Mouse (Mus musculus) c-Kit-positive CD71-positive TER-119-negative erythroid progenitor cells, embryonic 14.5 days (primary cell): Measurements from ENCODE around the gene Gpr83.
"Not testable (repeated sequence)": the region's sequence is repeated elsewhere in the genome, so short reads cannot be mapped to it uniquely, and the experiment has no call there.

ENCODE experiments used
- DNase-seq: peaks from one replicate; pipeline ENCODE4 v3.0.0-alpha.2; 2013; ENCODE audit warnings: low read depth

The Gpr83 gene

DNA sequence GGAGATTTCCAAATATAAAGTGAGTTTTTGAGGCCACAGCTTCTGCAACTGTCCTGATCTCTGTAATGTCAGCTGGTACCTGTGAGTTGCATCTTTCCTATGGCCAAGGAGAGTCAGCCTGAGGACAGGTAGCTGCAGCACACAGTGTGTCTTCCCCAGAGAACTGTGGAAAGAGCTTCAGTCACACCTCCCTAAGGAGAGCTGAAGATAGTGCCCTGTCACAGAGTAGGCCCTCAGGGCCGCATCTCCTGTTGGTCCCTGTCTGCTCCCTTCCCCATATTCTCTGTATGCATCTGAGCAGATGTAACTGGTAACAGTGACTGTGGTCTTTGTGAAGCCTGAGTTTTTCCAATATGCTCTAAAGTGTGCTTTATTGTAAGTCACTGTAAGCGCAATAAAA, 10.4 kb downstream of the Gpr83 start:
- no peak for DNase-seq

DNA sequence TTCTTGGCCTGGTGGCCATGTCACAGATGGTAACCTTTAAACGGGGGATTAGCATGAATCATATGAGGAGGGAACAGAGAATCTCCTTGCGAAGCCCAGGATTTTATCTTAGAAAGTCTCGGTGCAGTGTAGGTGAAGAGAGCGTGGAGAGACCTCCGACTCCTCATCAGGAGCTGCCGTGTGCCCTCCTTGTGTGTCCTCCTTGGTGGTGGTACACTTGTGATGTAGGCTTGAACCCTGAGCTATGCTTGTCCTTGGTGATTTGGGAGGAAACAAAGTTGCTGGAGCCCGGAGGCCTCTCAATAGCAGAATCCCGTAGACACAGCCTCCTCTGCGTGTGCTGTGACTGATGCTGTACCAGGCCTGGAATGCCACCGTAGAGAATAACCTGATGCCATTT, 10.8 kb downstream of the Gpr83 start:
- DNase-seq = no peak

DNA sequence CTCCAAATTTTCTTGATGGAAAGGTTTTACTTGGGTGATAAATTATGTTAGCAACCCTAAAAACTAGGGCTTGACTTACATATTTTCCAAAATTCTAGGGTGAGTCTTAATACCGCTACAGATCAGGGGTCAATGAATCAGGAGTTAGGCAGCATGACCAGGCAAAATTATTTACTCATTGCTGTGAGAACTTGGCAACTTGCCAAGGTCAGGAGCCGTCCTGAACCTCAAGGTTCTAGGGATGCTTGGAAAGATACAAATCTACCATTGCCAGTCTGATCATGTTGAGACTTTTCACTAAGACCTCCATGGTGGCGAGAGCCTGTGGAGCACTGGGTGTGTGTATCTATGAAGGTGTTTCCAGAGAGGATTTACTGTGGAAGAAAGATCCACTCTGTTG, 11.5 kb downstream of the Gpr83 start:
- no peak for DNase-seq

DNA sequence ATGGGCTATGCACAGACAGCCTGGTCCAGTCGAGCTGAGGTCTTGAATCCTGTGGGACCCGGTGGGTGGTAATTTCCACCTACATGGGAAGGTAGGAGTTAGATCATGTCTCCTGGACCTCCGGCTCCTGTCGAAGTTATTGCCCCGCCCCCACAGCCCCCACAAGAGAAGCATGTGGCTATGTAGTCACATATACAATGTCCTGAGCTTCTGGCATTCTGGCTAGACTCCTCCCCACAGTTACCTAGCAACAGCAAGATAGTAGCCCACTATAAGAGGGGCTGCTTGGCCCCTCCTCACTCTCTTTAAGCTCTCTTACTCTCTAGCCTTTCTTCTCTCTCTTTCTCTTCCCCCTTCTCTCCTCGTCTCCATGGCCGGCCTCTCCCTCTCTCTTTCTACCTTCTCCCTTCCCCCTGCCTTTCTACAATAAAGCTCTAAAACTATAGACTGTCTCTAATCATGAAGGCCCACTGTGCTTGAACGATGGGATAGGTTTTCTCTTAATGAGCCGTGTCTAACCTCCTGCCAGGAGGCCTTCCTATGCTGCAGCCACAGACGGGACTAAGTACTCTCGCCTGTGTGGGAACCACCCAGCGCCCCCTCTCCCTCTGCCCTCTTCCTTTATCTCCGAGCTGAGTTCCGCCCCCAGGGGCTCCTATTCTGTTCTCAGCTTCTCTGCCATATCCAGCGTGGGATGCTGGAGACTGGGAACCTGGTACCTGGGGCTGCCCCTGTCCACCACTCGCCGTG, 12.3 kb downstream of the Gpr83 start:
- DNase-seq = no peak

DNA sequence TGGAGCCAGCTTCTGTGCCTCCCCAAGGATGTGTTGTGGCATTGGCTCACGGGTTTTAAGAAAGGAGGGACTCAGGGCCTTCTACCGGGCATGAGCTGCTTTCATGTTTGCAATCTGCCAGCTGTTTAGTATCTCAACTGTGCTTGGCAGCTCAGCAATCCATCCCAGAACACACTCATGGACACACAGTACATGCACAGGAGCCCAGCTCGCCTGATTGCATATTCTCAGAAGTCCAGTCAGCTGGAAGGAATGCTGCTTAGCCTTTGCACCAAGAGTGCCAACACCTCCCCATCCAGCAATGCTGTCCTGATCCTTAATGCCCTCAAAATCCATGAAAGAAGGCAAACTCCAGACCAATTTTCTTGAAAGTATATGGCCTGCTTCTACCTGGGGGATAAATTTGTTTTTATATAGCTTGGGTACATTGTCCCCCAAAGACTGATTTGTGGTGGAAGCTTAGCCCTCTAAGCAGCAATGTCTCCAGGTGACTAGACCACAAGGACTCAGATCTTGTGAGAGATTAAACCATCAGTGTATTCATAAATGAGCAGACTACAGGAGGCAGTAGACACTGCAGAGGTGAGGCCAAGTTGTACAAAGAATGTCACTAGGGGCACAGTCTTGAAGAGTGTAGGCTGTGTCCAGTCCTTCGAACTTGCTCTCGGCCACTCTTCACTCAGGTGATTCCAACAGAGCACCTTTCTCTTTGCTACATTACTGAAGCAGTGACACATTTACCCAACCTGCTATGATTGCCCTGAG, 15.9 kb downstream of the Gpr83 start:
- DNase-seq = no peak

DNA sequence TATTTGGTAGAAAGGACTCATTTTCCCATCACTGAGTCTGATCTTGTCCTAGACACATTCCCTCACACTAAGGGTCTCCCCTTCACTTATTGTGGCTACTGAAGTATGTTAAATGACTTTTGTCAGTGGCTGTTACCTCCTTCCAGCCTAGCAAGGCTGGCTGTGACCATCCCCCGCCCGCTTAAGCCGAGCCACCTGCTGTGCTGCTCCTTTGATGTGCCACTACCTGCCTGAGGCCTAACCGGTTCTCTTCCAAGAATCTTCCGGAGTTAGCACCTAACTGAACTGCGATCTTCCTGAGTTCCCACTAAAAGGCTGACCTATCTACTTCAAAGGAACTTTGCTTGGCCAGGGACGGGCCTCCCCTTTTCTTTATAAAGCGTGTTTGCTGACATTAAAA, 16.6 kb downstream of the Gpr83 start:
- not testable (repeated sequence) for DNase-seq

DNA sequence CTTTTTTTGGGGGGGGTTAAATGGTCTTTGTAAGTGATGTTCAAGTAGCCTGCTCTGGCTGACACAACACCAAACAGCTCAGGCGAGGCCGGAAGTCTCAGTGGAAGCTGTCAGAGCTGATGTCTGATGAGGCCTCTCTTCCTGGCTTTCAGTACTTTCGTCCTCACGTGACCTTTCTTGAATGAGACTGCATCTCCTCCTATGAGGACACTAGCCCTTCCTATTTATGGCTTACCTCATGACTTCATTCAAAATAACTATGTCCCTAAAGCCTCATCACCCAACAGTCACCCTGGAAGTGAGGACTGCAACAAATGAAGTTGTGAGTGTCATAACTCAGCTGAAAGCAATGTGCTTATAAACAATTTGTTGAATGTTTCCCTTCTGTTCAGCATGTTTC, 24.6 kb downstream of the Gpr83 start:
- DNase-seq = no peak

DNA sequence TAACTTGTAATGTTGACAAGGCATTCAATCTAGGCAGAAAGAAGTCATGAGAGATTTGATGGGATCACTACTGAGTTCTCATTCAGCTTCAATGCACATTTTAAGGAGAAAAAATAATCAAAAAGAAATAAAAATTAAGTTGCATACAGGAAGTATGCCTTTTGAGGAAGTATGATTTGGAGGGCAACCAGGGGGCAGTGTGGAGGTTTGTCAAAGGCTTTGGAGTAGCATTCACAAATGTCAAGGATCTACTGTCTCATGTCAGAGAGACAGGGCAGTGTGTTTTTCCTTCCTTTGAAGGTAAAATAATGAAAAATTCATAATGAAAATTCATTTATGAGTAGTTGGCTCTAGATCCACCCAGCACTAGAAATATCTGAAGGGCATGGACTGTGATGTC, 25.1 kb downstream of the Gpr83 start:
- no peak for DNase-seq

DNA sequence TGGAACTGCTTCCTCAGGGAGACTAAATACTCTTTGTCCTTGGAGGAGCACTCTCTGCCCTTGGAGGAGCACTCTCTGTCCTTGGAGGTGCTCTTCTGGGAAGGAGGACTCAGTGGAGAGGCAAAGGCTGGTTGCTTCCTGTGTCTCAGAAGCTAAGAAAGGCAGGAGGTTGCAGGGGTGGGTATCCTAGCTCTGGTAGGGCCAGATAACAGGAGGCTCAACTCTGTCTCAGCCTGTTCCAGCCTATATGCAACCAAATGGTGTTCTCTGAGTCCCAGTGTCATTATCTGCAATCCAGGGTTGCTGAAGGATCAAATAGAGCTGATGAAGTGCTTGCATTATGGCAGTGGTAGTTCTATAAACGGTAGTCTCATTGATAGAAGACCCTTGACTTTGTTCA, 25.9 kb downstream of the Gpr83 start:
- peak; percentile 19 for DNase-seq

DNA sequence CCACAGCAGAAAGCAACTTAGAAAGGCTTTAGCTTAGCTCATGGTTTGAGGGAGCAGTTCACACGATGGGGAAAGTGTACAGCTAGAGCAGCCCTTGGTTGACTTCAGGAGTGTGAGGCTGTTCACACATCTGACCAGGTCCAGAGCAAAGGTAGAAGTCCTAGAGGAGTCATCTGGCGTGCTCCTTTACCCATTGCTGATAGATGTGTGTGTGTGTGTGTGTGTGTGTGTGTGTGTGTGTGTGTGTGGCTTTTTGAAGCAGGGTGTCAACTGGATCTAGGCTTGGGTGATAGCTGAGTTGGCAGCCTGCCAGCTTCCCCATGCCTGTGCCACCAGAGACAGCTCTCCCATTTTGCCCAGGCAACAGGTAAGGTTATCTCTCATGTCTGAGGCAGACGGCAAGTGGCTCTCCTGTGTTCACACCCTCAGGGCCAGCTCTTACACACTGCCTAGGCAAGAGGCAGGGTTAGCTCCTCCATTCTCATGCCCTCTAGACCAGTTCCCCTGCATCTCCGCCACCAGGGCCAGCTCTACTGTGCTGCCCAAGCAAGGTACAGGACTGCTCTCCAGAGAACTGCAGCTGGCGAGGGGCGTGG, 27.9 kb downstream of the Gpr83 start:
- no peak for DNase-seq

DNA sequence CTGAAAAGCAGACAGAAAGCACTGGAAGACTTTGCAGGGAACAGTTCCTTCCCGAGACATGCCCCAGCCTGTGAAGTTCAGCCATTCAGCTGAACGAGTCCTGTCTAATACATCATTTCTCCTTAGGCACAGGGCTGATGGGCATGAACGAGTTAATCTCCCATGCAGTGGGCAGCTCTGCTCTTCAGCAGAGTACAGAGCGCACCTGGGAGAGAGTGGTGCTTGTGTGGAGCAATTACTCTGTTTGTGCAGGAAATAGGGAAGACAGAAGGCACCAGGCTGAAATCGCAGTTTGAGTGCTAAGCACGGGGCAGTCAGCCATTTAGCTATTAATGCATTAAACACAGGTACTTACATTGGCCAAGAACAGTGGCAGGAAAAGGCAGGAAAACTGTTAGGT, 28.7 kb downstream of the Gpr83 start:
- DNase-seq = no peak

DNA sequence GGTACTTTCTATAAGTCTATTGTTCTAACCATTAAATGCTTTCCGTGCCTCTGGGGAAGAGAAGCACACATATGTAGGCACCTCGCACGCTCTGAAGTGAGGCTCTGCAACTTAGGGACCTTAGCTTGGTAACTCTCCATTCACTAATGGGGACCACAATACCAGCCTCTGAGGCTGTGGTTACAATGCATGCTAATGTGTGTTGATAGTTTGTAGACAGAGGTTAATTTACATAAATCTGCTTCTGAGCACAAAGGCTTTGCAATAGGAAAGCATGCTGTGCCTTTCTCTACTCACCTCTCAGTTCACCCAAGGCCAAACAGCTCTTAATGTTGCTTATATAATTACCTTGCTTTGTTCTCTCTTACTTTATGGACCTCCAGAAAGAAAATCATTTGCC, 30.7 kb downstream of the Gpr83 start:
- no peak for DNase-seq

DNA sequence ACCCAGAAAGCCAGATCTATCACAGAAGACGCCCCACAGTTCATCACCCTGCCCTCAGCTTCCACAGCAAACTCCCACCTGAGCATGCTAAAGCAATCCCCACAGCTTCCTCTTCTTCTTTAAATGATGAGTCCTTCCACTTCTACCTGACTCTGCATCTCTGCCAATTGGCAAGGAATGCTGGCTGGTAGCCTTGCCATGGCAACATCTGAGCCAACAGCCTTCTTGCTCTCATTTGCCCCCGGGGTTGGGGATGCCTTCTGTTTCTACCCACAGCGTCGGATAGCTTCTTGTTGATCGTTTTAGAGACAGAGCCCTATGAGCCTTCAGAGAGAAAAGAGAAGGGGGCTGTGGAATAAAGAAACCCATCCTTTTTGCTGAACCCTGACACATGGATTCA, 31.9 kb downstream of the Gpr83 start:
- no peak for DNase-seq

DNA sequence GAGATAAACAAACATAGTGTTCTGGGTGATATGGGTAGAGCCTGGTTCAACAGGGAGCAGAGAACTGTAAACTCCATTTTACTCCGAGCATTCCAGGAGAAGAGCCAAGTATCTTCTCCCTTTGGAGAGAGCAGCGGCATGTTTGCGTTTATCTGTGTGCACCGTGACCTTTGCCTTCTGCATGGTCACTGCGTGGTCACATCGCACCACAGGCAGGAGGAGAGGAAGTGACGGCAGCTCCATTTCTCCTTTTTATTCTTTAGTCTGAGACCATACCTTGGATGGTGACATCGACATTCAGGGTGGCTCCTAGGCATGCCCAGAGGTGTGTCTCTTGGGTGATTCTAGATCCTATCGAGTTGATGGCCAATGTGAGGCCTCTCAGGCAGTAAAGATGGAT, 33.4 kb downstream of the Gpr83 start:
- no peak for DNase-seq

DNA sequence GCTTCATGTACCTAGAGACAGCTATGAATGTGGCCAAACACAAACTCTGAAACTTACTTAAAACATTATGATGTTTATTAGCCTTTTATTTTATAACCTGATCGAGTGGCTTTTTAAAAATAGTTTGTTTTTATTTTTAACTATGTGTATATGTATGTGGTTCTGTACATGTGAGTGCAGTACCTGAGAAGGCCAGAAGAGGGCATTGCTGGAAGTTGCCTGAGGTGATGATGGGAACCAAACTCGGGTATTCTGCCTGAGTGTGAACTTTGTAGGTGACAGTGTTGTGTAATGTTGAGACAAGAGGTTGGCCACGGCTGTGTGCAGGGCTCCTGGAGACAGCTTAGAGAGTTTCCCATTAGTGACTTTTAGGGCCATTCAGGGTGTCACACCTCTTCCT, 34.6 kb downstream of the Gpr83 start:
- no peak for DNase-seq

DNA sequence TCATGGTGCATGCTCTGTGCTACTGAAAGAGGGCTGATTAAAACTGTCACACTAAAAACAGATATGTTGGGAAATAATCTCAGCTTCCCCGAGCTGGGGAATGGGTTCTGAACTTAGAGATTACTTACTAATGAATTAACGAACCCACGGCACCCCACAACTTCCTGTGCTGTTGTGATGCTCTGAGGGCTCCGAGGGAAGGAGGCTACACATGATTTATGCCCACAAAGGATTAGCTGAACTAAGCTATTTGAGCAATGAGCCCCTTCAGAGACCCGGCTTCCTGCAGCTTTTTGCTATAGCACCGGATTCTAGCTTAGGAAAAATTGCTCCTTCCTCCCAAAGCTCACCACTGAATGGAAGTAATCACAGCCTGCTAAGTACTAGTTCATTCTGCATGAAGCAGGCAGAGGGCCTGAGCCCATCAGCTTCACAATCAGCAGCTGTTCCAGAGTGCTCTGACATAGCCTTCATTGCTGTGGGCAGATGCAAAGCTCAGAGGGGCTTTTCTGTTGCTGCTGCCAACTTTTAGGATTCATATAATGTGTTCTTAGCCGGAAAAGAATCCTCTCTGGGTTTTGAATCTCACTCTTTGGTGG, 35.3 kb downstream of the Gpr83 start:
- no peak for DNase-seq

DNA sequence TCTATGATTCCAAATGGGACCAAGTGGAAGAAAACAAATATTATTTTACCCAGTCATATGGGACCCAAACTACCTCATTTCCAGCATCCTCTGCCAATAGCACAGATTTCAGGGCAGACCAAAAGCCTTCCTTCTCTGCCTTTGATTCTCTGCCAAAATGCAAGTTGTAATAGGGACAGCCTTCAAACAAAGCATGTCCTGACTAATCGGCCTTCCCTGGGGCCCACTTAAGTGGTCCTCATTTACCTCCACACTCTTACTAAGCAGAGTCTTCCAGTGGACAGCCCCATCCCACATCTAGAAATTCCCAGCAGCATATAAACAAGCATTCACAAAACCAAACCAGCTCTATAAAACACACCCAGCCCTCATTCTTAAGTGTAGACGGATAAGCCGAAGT, 37.1 kb downstream of the Gpr83 start:
- no peak for DNase-seq

DNA sequence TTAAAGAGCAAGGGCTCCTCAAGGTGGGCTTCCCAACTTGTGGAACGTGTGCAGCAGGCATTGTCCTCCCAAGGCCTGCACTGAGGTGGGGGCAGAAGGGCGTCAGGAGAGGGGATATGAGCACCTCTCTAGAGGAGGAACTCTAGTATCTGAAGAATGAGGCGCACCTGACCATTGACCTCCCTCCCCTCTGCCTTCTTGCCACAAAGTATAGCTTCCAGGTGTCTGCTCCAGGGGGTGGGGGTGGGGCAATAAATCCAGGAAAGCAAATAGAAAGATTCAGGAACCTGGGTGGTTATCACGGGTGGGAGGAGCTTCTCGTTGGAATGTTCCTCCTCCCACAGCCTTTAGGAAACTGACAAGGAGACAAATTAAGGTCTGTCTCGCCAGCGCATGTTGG, 41.7 kb downstream of the Gpr83 start:
- no peak for DNase-seq

DNA sequence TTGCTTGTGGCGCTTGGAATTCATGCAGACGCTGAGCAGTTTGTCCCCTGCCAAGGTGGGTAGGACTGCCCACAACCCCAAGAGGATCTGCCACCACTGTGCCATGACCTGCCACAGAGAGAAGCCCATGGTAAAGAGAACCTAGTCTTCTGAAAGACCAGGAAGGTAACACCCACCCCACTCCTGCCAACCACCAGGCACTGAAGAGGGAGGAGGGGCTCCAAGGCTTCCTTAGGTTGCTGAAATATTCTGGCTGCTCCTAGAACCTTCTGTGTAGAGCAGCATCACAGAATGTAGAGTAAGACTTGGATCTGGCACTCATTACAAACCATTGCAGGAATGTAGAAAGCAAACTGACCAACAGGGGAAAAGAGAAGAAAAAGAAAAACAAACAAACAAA, 42.4 kb downstream of the Gpr83 start:
- no peak for DNase-seq

DNA sequence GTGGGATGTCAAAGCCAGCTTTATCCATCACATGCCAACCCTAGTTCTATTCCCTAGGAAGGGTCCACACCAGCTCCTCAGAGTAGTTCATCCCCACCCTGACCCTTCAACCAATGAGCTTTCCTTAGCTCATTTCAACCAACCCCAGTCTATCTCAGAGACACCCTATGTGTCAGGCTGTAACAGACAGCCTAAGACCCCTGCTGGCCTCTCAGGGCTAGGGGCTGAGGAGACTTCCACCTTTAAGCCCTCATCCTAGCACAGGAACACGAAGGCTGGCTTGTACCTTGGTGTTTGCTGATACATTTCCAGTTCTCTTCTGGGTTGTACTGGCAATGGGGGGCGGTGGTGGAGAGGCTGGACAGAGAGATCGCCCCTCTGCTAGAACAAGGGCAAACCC, 43.0 kb downstream of the Gpr83 start:
- no peak for DNase-seq

DNA sequence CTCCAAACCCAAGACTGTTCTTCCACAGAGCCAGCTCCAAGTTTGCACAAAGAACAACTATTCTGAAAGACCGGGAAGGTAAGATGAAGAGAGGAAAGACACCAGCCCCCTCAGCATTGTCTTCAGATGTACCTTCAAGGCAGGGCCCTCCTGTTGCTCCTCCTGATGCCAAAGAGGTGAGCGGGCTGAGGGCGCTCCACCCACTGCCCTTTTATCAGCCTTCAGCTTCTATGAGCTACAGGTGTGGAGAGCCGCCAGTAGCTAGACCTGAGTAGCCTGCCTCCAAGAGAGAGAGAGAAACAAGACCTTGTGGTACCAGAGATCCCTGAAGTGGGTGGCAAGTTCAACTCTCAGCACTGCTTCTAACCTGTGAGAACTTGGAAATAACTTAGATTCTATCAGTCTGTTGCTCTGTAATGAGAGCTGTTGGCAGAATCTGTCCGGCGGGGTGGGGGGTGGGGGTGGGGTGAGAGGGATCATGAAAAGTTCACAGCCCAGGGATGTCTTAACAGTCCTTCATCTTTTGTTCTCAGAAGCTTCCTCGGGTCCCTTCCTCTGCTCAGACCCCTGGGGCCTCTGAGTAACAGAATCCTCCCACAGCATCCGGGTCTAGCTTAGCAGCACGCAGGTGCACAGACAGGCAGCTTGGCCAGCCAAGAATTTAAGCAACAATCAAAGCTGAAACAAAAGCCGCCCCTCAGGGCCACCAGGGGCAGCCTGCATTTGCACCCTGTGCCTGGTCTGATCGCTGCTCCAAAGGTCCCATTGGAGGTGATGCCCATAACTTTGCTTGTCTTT, 43.8 kb downstream of the Gpr83 start, which contains the start of gene Izumo1r:
Izumo1r (minus strand) TSS at position 369 of the 798 bp plus-strand sequence.
- no peak for DNase-seq
